Mouse (Mus musculus) common myeloid progenitor, adult 5-6 weeks (primary cell): ENCODE measurements at regions not wholly inside any gene's neighbourhood (a gene's known extent, or its start where the extent isn't known, plus 50 kb on each side); places are given as distances from the start of the nearest gene placed in this dataset.

ENCODE experiments used
- ATAC-seq: replicated peaks from 2 replicates; pipeline ENCODE4 v1.8.0; 2016; ENCODE audit warnings: low read depth, mild to moderate bottlenecking, moderate TSS enrichment, inconsistent platforms; ENCODE audit not compliant: poor library complexity, severe bottlenecking

GRCm38 (mm10) chr4:82164058-82164457 is 541.5 kb downstream of the Nfib start:
- 0 out of 2 replicates have a peak, but pooled peaks have one; percentile 18 for ATAC-seq

GRCm38 (mm10) chr4:82161818-82162217 is 543.7 kb downstream of the Nfib start:
- no peak for ATAC-seq

- no peak for ATAC-seq
Measured at GRCm38 (mm10) chr4:82161232-82161631, 544.3 kb downstream of the Nfib start.

- ATAC-seq, result peak; percentile 73; the same call in 1 of the 2 replicates
Measured at GRCm38 (mm10) chr4:82160233-82160632, 545.3 kb downstream of the Nfib start.

GRCm38 (mm10) chr4:82155642-82156320 is 549.8 kb downstream of the Nfib start:
- ATAC-seq, result no peak

- no peak for ATAC-seq
Measured at GRCm38 (mm10) chr4:82154021-82154555, 551.5 kb downstream of the Nfib start.

GRCm38 (mm10) chr4:82153604-82154003 is 551.9 kb downstream of the Nfib start:
- no peak for ATAC-seq

GRCm38 (mm10) chr4:82149957-82150356 is 555.6 kb downstream of the Nfib start:
- ATAC-seq, result no peak

- ATAC-seq, result no peak
Measured at GRCm38 (mm10) chr4:82148129-82149064, 557.2 kb downstream of the Nfib start.

GRCm38 (mm10) chr4:82142391-82142790 is 563.2 kb downstream of the Nfib start:
- ATAC-seq, result no peak

- no peak for ATAC-seq
Measured at GRCm38 (mm10) chr4:82139806-82140205, 565.7 kb downstream of the Nfib start.

GRCm38 (mm10) chr4:82139016-82139415 is 566.5 kb downstream of the Nfib start:
- ATAC-seq, result no peak

GRCm38 (mm10) chr4:82132851-82133250 is 572.7 kb downstream of the Nfib start:
- no peak for ATAC-seq

- ATAC-seq, result no peak
Measured at GRCm38 (mm10) chr4:82132326-82132725, 573.2 kb downstream of the Nfib start.

- ATAC-seq, result no peak
Measured at GRCm38 (mm10) chr4:82129471-82129870, 576.1 kb downstream of the Nfib start.

- no peak for ATAC-seq
Measured at GRCm38 (mm10) chr4:82123733-82124132, 581.8 kb downstream of the Nfib start.

- ATAC-seq, result no peak
Measured at GRCm38 (mm10) chr4:82123101-82123500, 582.4 kb downstream of the Nfib start.

GRCm38 (mm10) chr4:82120796-82121195 is 584.8 kb downstream of the Nfib start:
- no peak for ATAC-seq

GRCm38 (mm10) chr4:82120326-82120725 is 585.2 kb downstream of the Nfib start:
- ATAC-seq, result no peak

GRCm38 (mm10) chr4:82101837-82102236 is 603.7 kb downstream of the Nfib start:
- ATAC-seq, result no peak

- ATAC-seq, result no peak
Measured at GRCm38 (mm10) chr4:82099970-82100368, 605.6 kb downstream of the Nfib start.
